Mouse (Mus musculus) lung, embryonic 14.5 days (tissue): ENCODE measurements around the gene Cts8. TPM values are rescaled to one million over a fixed set of nuclear protein-coding genes. Genes with fewer than 3 reads are reported as not detected.

Experiments used
- ATAC-seq: fragments of 200-750 bp; cut with Nextera tagmentation; 2 replicates; pipeline ENCODE4 v1.8.0; 2017; ENCODE audit warnings: mild to moderate bottlenecking, moderate TSS enrichment, moderate library complexity; ENCODE audit not compliant: insufficient read depth
- DNase-seq: peaks from one replicate; pipeline ENCODE4 v3.0.0-alpha.2; 2015
- H3K27ac ChIP-seq: fragments of 300-500 bp; sonication (generic); 2 replicates; pipeline ENCODE4 v1.5.1; 2014; ENCODE audit warnings: low read depth, mild to moderate bottlenecking, moderate library complexity
- H3K27me3 ChIP-seq: fragments of 300-500 bp; sonication (generic); 2 replicates; pipeline ENCODE4 v1.6.1; 2014; ENCODE audit warnings: low read length, control low read depth; ENCODE audit not compliant: insufficient read depth
- H3K36me3 ChIP-seq: fragments of 300-500 bp; sonication (generic); 2 replicates; pipeline ENCODE4 v1.6.1; 2014; ENCODE audit warnings: control low read depth; ENCODE audit not compliant: insufficient read depth
- H3K4me1 ChIP-seq: fragments of 300-500 bp; sonication (generic); 2 replicates; pipeline ENCODE4 v1.6.1; 2014; ENCODE audit warnings: antibody characterized with exemption, control low read depth; ENCODE audit not compliant: insufficient read depth
- H3K4me2 ChIP-seq: fragments of 300-500 bp; sonication (generic); 2 replicates; pipeline ENCODE4 v1.6.1; 2014; ENCODE audit warnings: mild to moderate bottlenecking
- H3K4me3 ChIP-seq: fragments of 300-500 bp; sonication (generic); 2 replicates; pipeline ENCODE4 v1.5.1; 2014; ENCODE audit warnings: low read depth, low read length
- H3K9ac ChIP-seq: fragments of 300-500 bp; sonication (generic); 2 replicates; pipeline ENCODE4 v1.6.1; 2014
- H3K9me3 ChIP-seq: fragments of 300-500 bp; sonication (generic); 2 replicates; pipeline ENCODE4 v1.6.1; 2016; ENCODE audit warnings: low read depth, low read length, control low read depth
- CTCF ChIP-seq: IDR thresholded peaks from 2 replicates; pipeline ENCODE4 v1.5.1; 2016; ENCODE audit warnings: antibody characterized with exemption, low read depth
- WGBS: fragments of 180-500 bp; shearing (Covaris S2); extraction: QIAGEN DNeasy Blood & Tissue Kit; methylation state at CpG from one replicate; pipeline ENCODE4 v1.1.7; 2014; 5-methylcytosine and 5-hydroxymethylcytosine counted together
- polyA plus RNA-seq: library from polyadenylated mRNA; unstranded; fragments of >200 nt; fragmentation: Nextera tagmentation; extraction: Ambion mirVana; gene quantifications from 2 replicates; pipeline ENCODE4 v1.2.1, GENCODE M21; 2014

Cts8 gene
- polyA plus RNA-seq: not detected in 2 replicates

DNA sequence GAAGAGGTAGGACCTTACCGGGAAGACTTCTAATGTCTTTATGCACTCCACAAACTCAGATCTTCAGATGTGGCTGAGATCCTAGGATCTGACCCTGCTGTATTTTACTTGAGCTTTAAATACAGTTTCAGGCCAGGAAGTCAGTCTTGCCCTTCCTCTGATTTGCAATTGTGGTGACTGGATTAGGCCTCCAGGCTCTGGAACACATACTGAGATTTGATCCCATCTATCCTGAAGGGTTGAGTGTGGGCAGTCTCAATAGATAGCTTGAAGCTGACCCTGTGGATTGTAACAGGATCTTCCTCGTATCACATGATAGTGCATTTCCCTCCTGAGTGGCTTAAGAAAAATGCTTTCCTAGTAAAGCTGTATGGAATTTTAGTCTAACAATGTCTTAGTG is at the start of gene Cts8:
TSS of gene Cts8 (minus strand) at position 101 of the 400 bp plus-strand sequence.
- Histone ChIP-seq H3K4me3 (no peak within 1 kb of the TSS), H3K9me3 (peaks cover 3% of the 10 kb centered on the region; the same call in 1 of the 2 replicates), H3K27ac (no peak within 1 kb of the TSS), H3K4me2 (no peak within 1 kb of the TSS), H3K36me3 (no peaks in the 10 kb centered on the region), H3K9ac (no peak within 1 kb of the TSS), H3K4me1 (no peaks in the 10 kb centered on the region), H3K27me3 (no peaks in the 10 kb centered on the region)
- 78% methylated on average over 2 of the region's 2 CpGs for WGBS
- ATAC-seq (no peak), DNase-seq (no peak)
- TF ChIP-seq CTCF: no peak

DNA sequence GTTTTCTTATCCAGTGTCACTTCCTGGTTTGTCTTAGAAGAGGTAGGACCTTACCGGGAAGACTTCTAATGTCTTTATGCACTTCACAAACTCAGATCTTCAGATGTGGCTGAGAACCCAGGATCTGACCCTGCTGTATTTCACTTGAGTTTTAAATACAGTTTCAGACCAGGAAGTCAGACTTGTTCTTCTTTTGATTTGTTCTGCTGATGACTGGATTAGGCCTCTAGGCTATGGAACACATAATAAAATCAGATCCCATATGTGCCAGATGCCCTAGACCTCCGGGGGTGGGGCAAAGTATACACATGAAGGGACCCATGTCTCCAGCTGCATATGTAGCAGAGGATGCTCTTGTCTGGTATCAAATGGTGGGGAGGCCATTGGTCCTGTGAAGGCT is 33.6 kb upstream of the Cts8 start, which contains the start of gene Gm49398:
TSS of gene Gm49398 (minus strand) at position 101 of the 400 bp plus-strand sequence.
- Histone ChIP-seq H3K4me1 (no peaks in the 10 kb centered on the region), H3K36me3 (no peaks in the 10 kb centered on the region), H3K4me3 (no peak within 1 kb of the TSS), H3K9ac (no peak within 1 kb of the TSS), H3K4me2 (no peak within 1 kb of the TSS), H3K27ac (no peak within 1 kb of the TSS), H3K9me3 (no peaks in the 10 kb centered on the region), H3K27me3 (no peaks in the 10 kb centered on the region)
- ATAC-seq: no peak
- TF ChIP-seq CTCF: no peak
- 86% methylated on average over 2 of the region's 2 CpGs for WGBS
- no peak for DNase-seq

DNA sequence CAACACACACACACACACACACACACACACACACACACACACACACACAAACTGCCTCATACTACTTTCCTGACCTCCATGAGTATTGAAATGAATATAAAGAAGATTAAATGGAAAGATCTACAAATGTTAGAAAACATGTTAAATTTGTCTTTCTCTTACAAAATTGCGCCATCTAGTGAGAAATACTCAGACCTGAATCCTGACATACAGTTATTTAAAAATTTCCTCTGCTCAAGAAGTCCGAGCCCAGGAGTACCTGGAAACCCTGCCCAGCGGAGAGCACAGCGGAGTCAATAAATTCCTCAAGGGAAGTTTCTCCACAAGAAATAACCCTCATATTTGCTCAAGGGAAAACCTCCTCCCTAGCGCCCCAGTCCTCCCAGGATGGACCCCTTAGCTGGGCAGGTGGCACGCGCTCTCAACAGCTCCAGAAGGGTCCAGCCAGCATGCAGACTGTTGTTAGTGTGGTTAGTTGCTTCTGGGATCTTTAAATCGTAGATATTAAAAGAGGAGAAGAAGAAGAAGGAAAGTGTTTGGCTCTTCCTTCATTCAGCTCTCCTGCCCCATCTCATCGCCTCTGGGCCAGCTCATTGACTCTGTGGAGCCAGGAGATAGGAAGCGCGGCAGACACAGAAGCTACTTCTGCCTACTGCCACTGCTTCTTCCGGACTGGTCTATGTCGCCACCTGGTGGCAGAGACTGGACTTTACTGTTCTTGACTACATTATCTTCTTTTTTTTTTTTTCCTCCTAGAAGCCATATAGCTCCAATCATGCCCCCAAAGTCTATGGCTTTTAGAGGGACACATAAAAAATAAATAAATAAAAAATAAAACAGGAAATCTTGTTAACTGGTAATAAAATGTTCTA is 13.8 kb downstream of the Cts8 start:
- H3K4me2 ChIP-seq: no peak overlapping the region
- ATAC-seq (no peak), DNase-seq (peak; percentile 81)
- H3K27ac ChIP-seq: no peak overlapping the region
- H3K9ac ChIP-seq: no peak overlapping the region
- H3K36me3 ChIP-seq: no peaks in the 10 kb centered on the region
- H3K4me1 ChIP-seq: no peaks in the 10 kb centered on the region
- WGBS: 57% methylated on average over 13 of the region's 13 CpGs
- H3K27me3 ChIP-seq: no peaks in the 10 kb centered on the region
- peak; percentile 61 for TF ChIP-seq CTCF
- H3K9me3 ChIP-seq: no peaks in the 10 kb centered on the region
- no peak overlapping the region for H3K4me3 ChIP-seq

GRCm38 (mm10) chr13:61203310-61203709 is 51.8 kb downstream of the Cts8 start, which contains the start of gene Cts6:
Gene Cts6, minus strand, starts transcription at chr13:61203410.
- H3K27me3 ChIP-seq: no peaks in the 10 kb centered on the region
- H3K9me3 ChIP-seq: no peaks in the 10 kb centered on the region; the same call in 1 of the 2 replicates
- 82% methylated on average over 3 of the region's 3 CpGs for WGBS
- no peak for TF ChIP-seq CTCF
- H3K4me3 ChIP-seq: no peak within 1 kb of the TSS
- no peaks in the 10 kb centered on the region for H3K4me1 ChIP-seq
- no peaks in the 10 kb centered on the region for H3K36me3 ChIP-seq
- H3K9ac ChIP-seq: no peak within 1 kb of the TSS
- H3K4me2 ChIP-seq: no peak within 1 kb of the TSS
- no peak for ATAC-seq
- H3K27ac ChIP-seq: no peak within 1 kb of the TSS
- no peak for DNase-seq

Other genes starting within 250 kb of the Cts8 start
- not detected in 2 replicates for gene Ctsj, start 249.4 kb downstream of the Cts8 start, polyA plus RNA-seq
- not detected in 2 replicates for gene Ctsq, start 214.7 kb downstream of the Cts8 start, polyA plus RNA-seq
- gene Ctsr, start 91.1 kb downstream of the Cts8 start, polyA plus RNA-seq: not detected in 2 replicates
- gene Cts6, start 51.9 kb downstream of the Cts8 start, polyA plus RNA-seq: not detected in 2 replicates
- not detected in 2 replicates for gene Gm49398, start 33.5 kb upstream of the Cts8 start, polyA plus RNA-seq
- gene Cts7, start 102.8 kb upstream of the Cts8 start, polyA plus RNA-seq: not detected in 2 replicates